In the genomic region with DNA sequence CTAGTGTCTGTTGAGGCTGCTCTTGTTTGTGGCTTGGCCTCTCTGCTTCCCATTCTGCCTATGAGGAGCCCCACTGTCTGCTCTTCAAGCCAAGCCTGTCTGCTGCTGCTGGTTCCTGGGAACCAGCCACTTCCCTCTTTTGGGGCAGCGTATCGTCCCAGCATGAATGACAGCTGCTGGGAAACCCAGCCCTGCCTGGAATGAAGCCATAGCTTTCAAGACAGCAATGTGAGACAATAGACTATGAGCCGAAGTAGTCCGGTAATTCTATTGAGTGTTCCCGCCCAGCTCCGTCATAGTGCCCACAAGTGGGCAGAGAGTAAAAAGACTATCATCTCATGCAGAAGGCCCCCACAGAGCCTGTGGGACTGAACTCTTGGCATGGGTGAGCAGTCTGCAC, we compare ENCODE assay signal across 12 mouse cellular contexts.
DNase-seq lines count a peak whose midpoint lies in the region; ATAC-seq lines count a peak whose summit lies in the region.
"Had no signal": no experiment of that assay in that cellular context is flagged by ENCODE, and none has a peak within 500 bp of the region (broad histone marks: within the 10 kb centered on the region; RNA-seq: fewer than 3 reads in every experiment).

No protein-coding gene starts in this region.

- H3K27ac ChIP-seq in forebrain, embryonic 13.5 days = no peak overlapping the region
- H3K27ac ChIP-seq in forebrain, embryonic 12.5 days = no peak overlapping the region
- H3K27ac ChIP-seq in hindbrain, embryonic 15.5 days (replicated peaks) = no peak overlapping the region
- no peak overlapping the region for H3K27ac ChIP-seq in hindbrain, embryonic 14.5 days
- H3K27ac ChIP-seq: limb, embryonic 15.5 days had no signal

- 31% methylated on average over 6 of the region's 6 CpGs for WGBS in forebrain, embryonic 13.5 days
- 44% methylated on average over 6 of the region's 6 CpGs for whole genome bisulfite sequencing in forebrain, embryonic 12.5 days
- WGBS in hindbrain, embryonic 15.5 days = 26% methylated on average over 6 of the region's 6 CpGs
- 38% methylated on average over 6 of the region's 6 CpGs for WGBS in hindbrain, embryonic 14.5 days

- H3K27me3 ChIP-seq in forebrain, embryonic 13.5 days = no peaks in the 10 kb centered on the region
- H3K27me3 ChIP-seq in forebrain, embryonic 12.5 days = no peaks in the 10 kb centered on the region
- no peaks in the 10 kb centered on the region for H3K27me3 ChIP-seq in hindbrain, embryonic 15.5 days
- no peaks in the 10 kb centered on the region for H3K27me3 ChIP-seq in hindbrain, embryonic 14.5 days (ENCODE audit: control insufficient read depth, insufficient read depth, low read length)
- H3K27me3 ChIP-seq: limb, embryonic 15.5 days had no signal

- H3K9me3 ChIP-seq in forebrain, embryonic 13.5 days (replicated peaks) = no peaks in the 10 kb centered on the region
- no peaks in the 10 kb centered on the region for H3K9me3 ChIP-seq in forebrain, embryonic 12.5 days
- no peaks in the 10 kb centered on the region for H3K9me3 ChIP-seq in hindbrain, embryonic 15.5 days
- H3K9me3 ChIP-seq in hindbrain, embryonic 14.5 days (ENCODE audit: control insufficient read depth, low read length) = no peaks in the 10 kb centered on the region
- H3K9me3 ChIP-seq: limb, embryonic 15.5 days had no signal

- peaks cover 6% of the 10 kb centered on the region for H3K4me1 ChIP-seq in forebrain, embryonic 13.5 days
- H3K4me1 ChIP-seq in forebrain, embryonic 12.5 days = peaks cover 5% of the 10 kb centered on the region
- H3K4me1 ChIP-seq in hindbrain, embryonic 15.5 days (replicated peaks) = no peaks in the 10 kb centered on the region; the same call in 1 of the 2 replicates
- no peaks in the 10 kb centered on the region for H3K4me1 ChIP-seq in hindbrain, embryonic 14.5 days (replicated peaks; ENCODE audit: control insufficient read depth, insufficient read depth, low read length)
- H3K4me1 ChIP-seq: limb, embryonic 15.5 days had no signal

- ATAC-seq in forebrain, embryonic 13.5 days = 0 out of 2 replicates have a peak, but pooled peaks have one; percentile 16
- no peak for ATAC-seq in forebrain, embryonic 12.5 days (ENCODE audit: low FRiP score)
- ATAC-seq in hindbrain, embryonic 15.5 days (ENCODE audit: low FRiP score, low read depth) = peak; percentile 65; the same call in 1 of the 2 replicates
- no peak for ATAC-seq in hindbrain, embryonic 14.5 days (ENCODE audit: low FRiP score)
- ATAC-seq in common myeloid progenitor, adult 5-6 weeks (replicated peaks; ENCODE audit: low read depth, poor library complexity, severe bottlenecking) = peak; percentile 50; the same call in 1 of the 2 replicates

- H3K4me3 ChIP-seq in forebrain, embryonic 13.5 days = no peak overlapping the region
- no peak overlapping the region for H3K4me3 ChIP-seq in forebrain, embryonic 12.5 days (replicated peaks)
- no peak overlapping the region for H3K4me3 ChIP-seq in hindbrain, embryonic 15.5 days
- H3K4me3 ChIP-seq in hindbrain, embryonic 14.5 days (replicated peaks; ENCODE audit: low read length) = no peak overlapping the region
- H3K4me3 ChIP-seq: erythroblast, embryonic 14.5 days; limb, embryonic 15.5 days had no signal

- no peaks in the 10 kb centered on the region for H3K36me3 ChIP-seq in forebrain, embryonic 13.5 days (ENCODE audit: poor library complexity, severe bottlenecking)
- no peaks in the 10 kb centered on the region for H3K36me3 ChIP-seq in forebrain, embryonic 12.5 days (replicated peaks)
- H3K36me3 ChIP-seq in hindbrain, embryonic 15.5 days = no peaks in the 10 kb centered on the region
- no peaks in the 10 kb centered on the region for H3K36me3 ChIP-seq in hindbrain, embryonic 14.5 days (replicated peaks; ENCODE audit: control insufficient read depth, insufficient read depth)
- H3K36me3 ChIP-seq: limb, embryonic 15.5 days had no signal

- H3K9ac ChIP-seq in forebrain, embryonic 13.5 days = no peak overlapping the region
- H3K9ac ChIP-seq in forebrain, embryonic 12.5 days = no peak overlapping the region
- H3K9ac ChIP-seq in hindbrain, embryonic 15.5 days = no peak overlapping the region
- no peak overlapping the region for H3K9ac ChIP-seq in hindbrain, embryonic 14.5 days
- H3K9ac ChIP-seq: limb, embryonic 15.5 days had no signal

- no peak for DNase-seq in hindbrain, embryonic 14.5 days (ENCODE audit: low spot score)
- peak; percentile 32 for DNase-seq in lung, postnatal 14 days
- no peak for DNase-seq in layer of hippocampus, adult 9-10 months (ENCODE audit: low spot score)
- DNase-seq in adrenal gland, postnatal 36 days = no peak
- DNase-seq: kidney, postnatal 14 days; layer of hippocampus, postnatal 36 days had no signal

- H3K4me2 ChIP-seq in forebrain, embryonic 13.5 days = no peak overlapping the region
- H3K4me2 ChIP-seq in forebrain, embryonic 12.5 days = no peak overlapping the region
- no peak overlapping the region for H3K4me2 ChIP-seq in hindbrain, embryonic 15.5 days
- no peak overlapping the region for H3K4me2 ChIP-seq in hindbrain, embryonic 14.5 days (replicated peaks)
- H3K4me2 ChIP-seq: limb, embryonic 15.5 days had no signal

Comparison
In these comparisons a context has a peak if more than half of its experiments do, and no peak if none do; other contexts are left out.
1. ATAC-seq: peak in forebrain, embryonic 13.5 days (single experiment), hindbrain, embryonic 15.5 days (single experiment) and common myeloid progenitor, adult 5-6 weeks (single experiment); none in forebrain, embryonic 12.5 days (single experiment) and hindbrain, embryonic 14.5 days (single experiment).